Mouse (Mus musculus): ENCODE data around the gene Krtap11-1. TPM values are rescaled to one million over a fixed set of nuclear protein-coding genes. Genes with fewer than 3 reads are reported as not detected.

Gene Krtap11-1
- polyA plus RNA-seq (2012; rRNA removed), result not detected in 2 replicates

DNA sequence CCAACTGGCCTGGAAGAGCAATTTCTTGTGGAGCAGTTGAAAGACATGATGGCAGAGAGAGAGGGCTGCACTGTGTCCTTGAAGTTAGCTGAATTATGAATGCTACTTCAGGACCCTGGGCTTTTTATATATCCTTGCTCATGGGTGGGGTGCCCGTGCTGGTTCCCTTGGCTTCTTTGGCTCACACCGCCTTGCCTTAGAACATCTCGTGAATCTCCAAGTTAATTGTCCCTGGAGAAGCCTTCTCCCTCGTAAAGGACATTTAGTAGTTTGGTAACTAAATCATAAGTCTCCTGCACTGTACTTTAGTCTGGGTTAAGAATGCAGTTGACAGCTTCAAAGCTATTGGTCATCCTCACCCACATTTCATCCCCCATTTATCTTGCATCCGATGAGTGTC lies at the start of gene Krtap11-1:
Gene Krtap11-1 (minus strand): TSS at position 101 of the 400 bp plus-strand sequence.
- no peak for DNase-seq (ENCODE audit: low spot score)

DNA sequence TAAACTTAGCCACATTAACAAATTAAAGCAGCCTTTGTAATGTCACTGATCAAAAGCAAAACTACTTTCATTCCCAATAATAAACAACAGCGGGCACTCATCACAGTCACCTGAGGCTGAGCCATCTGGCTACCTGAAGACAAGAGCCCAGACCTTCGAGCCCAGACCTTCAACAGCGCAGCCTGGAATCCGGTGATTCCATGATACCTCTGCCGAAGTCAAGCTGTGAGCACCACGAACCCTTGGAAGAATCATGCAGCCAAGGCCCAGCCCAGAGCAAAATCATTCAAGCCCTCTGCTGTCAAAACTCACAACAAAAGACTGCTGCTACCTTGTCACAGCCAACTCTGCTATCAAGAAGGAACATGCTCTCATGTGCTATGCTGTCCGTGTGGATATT lies 47.2 kb upstream of the Krtap11-1 start:
- DNase-seq (ENCODE audit: low spot score), result no peak

DNA sequence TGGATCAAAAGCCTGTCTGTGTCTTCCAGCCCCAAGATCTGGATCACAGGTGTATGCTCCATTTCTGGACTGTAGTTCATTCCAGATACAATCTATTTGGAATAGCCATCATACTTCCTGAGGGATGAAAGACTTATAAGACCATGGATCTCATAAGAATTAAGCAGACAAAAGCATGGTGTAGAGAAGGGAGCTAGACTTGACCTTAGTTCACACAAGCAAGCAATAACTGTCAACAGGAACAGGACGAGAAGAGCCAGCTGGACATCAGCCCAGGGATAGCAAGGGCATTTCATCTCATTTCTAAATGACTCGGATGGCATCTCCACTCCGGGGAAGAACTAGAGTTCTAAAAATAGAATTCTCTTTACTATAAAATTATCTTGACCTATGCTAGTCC lies 46.3 kb upstream of the Krtap11-1 start:
- DNase-seq (ENCODE audit: low spot score), result no peak

DNA sequence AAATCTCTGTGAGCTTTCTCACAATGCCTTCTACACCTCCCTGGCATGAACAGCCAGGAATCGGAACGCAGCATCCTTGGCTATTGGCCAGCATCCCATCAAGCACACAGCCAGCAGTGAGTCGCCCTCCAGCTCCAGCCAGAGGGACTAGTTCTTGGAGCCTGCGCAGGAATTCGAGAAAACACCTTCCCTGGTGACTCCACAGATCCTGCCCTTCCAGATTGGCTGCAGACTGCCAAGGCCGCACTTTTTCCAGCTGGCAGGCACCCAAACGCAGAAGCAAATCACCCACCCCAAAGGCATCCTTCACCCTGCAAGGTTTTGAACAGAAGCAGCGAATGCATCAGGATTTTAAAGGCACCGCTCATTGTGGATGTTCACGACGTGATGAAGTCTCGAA lies 42.7 kb upstream of the Krtap11-1 start:
- no peak for DNase-seq (ENCODE audit: low spot score)

DNA sequence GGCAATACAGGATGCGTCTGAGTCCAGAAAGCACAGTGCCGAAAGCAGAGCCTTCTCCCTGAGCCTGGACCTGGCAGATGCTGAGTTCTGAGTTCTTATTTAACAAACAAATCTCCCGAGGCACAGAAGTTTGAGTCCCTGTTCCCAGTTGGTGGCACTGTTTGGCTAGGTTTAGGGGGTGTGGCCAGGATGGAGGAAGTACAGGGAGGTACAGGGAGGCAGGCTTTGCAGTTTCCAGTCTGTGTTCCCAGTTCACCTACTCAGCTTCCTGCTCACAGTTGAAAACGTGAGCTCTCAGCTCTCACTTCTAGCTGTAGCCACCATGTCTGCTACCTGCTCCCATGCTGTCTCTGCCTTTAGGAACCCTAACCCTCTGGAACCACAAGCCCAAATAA lies 37.8 kb upstream of the Krtap11-1 start:
- DNase-seq (ENCODE audit: low spot score), result no peak

DNA sequence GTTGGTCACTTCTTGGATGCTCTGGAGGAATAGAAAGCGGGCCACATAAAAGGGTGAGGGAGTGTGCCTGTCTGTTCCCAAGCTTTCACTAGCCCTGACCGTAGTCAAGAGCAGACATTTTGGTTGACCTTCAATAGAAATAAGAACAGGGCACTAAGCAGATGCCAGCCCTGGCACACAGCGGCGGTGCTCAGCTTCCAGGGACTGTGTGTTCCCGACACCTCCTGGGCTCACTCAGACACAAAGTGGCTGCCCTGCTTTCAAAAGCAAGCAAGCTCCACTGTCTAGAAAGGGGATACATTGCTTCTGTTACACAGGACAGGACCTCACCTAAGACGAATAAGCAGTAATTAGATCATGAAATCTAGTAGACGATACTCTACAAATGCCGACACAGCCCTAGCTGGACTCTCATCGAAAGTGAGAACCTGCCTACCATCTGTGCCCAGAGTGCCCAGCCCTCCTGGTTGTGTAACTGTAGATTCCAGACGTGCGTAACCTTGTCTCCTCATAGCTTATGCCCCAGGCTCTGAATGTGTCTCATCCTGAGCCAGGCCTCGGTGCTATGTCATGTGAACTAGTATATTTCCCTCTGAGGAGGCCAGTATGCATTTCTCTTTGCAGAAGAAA lies 37.3 kb upstream of the Krtap11-1 start:
- DNase-seq (ENCODE audit: low spot score), result no peak

DNA sequence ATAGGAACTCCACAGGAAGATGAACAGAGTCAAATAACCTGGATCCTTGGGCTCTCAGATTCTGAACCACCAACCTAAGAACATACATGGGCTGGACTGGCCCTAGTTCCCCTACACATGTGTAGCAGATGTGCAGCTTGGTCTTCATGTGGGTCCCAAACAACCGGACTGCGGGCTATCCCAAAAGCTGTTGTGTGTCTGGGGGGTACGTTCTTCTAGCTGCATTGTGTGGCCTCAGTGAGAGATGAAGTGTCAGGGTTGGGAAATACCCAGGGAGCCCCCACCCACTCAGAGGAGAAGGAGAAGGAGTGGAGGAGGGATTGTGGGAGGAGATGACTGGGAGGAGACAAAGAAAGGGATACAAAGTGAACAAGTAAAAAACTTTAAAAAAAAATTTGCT lies 36.0 kb upstream of the Krtap11-1 start:
- no peak for DNase-seq (ENCODE audit: low spot score)

DNA sequence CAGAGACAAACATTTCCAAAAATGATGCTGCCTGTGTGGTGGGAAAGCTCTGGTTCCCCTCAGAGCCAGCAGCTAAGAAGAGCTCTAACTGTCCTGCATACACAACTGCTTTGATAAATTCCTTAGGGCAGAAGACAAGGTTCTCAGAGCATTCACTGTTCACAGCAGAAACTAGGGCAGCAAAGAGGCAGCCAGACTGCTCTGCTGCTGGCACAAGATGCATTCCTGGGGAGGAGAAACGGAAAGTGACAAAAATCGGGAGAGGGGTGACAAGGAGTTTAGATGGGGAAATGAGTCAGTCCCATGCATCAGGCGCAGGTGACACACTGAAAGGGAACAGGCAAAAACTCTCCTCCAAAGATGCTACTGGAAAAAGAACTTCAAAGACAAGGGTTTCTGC lies 16.2 kb upstream of the Krtap11-1 start:
- no peak for DNase-seq (ENCODE audit: low spot score)

DNA sequence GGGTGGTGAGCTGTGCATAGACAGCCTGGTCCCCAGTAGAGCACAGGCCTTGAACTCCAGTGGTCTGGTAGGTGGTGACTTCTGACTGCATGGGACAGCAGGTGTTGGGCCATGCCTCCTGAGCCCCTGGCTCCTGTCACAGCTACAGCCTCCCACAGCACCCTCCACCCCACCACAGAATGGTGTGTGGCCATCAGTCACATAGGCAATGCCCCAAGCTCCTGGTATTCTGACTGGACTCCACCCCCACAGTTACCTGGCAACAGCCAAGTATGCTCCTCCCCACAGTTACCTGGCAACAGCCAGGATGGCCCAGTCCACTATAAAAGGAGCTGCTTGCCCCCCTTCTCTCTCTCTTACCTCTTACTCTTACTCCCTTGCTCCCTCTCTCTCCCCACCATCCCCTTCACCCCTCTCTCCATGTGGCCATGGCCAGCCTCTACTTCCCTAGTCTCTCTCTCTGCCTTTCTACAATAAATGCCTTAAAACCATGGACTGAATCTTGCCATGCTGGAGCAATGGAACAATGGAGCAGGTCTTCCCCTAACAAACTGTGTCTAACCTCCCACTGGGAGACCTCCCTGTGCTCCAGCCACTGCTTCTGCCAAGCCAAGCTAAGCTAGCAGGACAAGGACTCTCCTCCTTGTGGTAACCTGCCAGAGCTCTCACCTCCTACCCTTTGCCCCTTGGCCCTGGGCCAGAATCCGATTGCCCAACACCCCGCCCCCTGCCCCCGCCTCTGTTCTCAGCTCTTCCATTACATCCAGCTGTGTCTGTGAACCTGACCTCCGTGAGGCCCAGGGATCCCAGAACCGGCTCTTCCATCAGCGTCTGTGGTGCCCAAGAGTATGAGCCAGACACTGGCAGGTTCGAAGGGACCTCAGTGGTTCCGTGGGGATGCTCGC lies 14.9 kb upstream of the Krtap11-1 start:
- no peak for DNase-seq (ENCODE audit: low spot score)

DNA sequence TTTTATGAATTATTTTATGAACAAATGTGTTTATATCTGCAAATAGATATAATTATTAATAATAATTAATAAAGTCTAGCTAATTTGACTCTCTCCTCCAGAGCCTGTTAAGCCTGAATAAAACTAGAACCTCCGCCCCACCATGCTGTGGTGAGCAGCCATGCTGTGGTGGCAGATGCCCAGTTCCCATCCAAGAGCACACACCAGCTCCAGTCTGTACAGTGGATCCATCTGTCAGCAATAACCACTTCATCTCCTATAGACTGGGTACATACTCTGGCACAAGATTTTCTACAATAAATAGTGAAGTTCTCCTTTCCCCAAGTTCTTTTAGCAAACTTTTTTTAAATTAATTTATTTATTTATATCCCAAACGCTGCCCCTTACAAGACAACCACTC lies 10.7 kb upstream of the Krtap11-1 start:
- DNase-seq (ENCODE audit: low spot score), result no peak

DNA sequence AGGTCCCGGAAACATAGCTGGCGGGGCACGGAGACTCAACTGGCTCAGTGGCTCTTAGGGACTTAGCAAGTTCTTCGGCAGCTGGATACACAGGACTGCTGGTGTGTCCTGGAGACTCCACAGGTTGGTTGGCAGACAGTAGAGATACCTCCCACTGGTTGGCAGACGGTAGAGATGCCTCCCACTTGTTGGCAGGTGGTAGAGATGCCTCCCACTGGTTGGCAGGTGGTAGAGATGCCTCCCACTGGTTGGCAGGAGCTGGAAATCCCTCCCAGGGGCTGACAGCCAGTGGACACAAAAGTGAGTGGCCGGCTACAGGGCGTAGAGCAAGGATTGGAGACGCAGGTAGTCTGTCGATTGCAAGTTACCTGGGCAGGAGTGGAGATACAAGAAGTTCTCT lies 467 bp downstream of the Krtap11-1 start:
- no peak for DNase-seq (ENCODE audit: low spot score)

DNA sequence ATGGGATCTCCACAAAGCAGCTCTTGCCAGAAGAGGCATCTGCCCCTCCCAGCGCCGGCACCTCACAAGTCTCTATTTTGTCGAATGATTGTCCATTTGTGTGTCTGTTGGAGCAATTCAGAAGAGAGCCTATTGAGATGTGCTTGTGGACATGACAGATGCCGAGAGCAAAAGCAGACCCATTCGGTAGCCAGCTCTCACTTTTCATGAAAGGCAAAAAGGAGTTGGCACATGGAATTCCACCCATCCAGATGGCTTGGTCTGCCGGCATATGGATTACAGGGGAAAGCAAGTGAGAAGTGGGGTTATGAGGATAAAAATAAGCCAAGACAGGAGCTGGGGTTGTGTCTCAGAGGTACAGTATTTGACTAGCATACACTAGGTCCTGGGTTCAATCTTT lies 1.8 kb downstream of the Krtap11-1 start:
- DNase-seq (ENCODE audit: low spot score), result no peak

DNA sequence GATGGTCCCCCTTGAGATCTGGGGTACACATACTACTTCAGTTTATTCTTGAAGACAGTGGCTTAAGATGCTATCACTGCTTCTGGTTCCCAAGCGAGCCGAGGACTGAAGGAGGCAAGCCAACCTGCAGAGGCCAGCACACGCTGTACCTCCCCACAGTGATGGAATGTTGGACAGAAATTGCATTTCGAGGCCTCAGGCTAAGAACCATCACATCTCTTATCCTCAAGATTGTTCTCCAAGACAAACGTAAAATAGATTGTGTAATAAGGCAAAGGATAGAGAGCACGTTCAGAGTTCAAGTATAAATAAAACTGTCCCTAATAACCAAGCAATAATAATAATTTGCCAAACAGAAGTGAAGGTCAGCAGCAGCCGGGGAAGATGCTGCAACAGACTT lies 2.8 kb downstream of the Krtap11-1 start:
- DNase-seq (ENCODE audit: low spot score), result no peak

DNA sequence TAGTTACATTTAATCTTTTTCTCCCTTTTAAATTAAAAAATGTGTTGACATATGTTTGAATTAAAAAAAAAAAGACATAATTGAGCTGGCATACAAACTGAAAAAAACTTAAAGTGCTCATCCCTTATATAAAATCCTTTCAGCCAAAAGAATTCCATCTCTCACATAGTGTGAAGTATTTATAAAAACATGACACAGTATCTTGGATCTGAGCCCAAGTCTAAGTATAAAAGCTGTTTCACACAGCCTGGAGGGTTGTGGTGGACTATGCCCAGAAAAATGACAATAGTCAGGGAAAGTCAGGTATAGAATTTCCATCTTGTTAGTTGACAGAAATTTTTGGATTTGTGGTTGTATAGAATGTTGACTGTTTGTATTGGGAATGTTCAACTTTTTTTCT lies 20.7 kb downstream of the Krtap11-1 start:
- DNase-seq (ENCODE audit: low spot score), result no peak

DNA sequence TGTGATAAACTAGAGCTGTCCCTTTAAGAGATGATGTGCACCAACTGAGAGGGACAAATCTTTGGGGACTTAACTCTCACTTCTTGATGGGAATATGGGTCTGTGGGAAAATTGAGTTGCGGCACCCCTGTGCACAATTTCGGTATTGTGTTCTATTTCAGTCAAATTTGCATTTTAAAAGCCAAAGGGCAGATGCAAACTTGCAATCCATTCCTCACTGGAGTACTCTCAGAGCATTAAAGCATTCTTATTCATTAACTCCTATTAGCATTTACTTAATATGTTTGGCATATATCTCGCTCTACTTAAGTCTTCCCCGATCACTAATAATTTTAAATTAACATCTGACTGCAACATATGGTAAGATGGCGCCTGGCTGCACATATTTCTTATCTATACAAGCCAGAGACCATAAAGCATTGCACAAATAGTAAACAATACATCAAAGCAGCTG lies 32.9 kb downstream of the Krtap11-1 start:
- no peak for DNase-seq (ENCODE audit: low spot score)

DNA sequence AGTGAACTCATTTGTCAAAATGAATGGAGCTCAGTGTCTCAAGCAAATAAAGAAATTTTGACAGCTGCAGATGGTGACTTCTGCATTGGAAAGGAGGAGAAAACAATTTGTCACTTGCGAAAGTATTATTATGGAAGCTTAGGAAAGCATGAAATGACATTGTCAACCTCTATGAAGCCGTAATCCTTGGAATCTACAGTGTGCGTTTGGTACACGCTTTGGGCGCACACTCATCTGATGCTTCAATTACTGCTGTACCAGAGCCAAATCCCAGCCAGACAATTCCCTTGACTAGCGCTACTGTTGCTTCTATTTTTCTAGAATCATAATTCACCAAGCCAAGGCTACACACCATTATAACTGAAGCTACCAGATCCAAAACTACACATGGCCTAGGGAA lies 33.6 kb downstream of the Krtap11-1 start:
- DNase-seq (ENCODE audit: low spot score), result no peak

DNA sequence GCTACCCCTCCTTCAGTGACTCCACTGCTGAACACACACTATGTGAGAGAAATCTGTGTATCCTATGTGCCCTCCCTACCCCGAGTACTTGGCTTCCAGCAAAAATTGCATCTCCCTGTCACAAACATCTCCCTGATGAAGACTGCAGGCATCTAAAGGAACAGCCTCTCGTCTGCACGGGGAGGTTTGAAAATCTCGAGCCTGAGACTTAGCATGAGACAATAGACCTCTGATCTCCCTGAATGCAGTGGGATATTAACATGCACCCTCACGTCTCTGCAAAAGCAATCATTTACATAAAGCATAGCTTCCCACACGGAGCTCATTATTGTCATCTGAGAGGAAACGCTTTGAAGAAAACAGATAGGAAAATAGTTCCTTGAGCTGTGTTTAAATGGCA lies 40.4 kb downstream of the Krtap11-1 start:
- DNase-seq (ENCODE audit: low spot score), result no peak

DNA sequence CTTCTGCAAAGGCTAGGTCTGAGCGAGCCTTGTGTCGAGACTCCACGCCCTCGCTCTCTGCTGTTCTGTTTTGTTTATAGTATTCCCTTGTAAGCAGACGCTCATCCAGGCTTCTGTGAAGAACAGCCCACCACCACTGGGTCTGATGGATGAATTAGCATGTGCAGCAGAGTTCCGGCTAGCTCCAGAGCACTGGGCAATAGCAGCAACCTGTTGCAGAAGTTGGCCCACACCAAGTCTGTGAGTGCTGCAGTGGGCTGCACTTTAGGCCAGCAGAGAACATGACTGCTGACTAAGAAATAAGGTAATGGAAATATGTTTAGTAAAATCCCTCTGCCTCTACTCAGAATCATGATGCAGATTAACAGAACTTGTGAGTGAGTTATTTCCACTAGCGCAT lies 41.1 kb downstream of the Krtap11-1 start:
- no peak for DNase-seq (ENCODE audit: low spot score)

DNA sequence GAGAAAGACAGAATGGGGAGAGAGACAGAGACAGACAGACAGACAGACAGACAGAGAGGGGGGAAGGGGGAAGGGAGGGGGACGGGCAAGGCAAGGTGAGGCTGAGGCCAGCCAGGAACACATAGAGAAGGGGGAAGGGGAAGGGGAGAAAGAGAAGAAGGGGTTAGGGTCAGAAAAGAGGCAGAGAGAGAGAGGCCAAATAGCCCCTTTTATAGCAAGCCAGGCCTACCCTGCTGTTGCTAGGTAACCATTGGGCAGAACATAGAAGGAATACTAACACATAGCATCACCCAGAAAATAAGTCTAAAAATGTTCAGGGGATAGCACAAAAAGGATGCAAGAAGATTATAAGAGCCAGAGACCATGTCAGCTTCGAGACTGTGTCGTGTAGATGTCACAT lies 42.6 kb downstream of the Krtap11-1 start:
- DNase-seq (ENCODE audit: low spot score), result no peak

DNA sequence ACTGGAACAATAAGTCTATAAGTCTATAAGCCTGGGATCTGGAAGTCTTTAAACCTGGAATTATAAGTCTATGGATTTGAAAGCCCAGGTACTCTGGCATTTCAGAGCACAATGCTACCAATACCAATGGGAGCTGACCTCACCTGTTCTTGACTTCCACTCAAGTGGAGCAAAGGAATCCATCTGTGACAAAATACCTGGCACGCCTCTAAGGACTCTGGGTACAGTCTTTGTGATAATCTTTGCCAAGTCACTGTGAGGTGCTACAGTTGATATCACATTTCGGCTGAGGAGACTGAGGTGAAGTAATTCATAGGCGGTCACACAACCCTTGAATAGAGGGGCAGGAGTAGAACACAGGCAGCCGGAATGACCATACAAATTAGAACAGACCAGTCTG lies 50.0 kb downstream of the Krtap11-1 start:
- no peak for DNase-seq (ENCODE audit: low spot score)

DNA sequence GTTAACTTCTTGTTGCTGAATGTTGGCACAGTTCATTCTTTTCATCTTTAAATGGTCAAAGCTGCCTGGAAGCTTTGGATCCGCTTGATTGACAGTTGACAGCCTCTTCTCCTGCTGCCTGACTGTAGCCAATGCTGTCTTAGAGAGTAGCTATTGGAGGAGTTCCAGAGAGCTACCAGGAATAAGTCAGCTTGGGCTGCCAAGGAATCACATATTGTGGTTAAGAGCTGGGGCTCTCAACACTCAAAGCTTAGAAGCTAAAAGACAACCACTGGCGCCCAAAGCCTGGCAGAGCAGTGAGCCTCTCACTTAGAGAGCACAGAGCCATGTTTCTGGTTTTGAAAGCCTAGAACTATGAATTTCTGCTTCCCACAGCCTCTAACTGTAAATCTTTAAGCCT lies 50.4 kb downstream of the Krtap11-1 start:
- no peak for DNase-seq (ENCODE audit: low spot score)
